Mouse (Mus musculus): Measurements from ENCODE around the gene Pdk4. TPM values are rescaled to one million over a fixed set of nuclear protein-coding genes. Genes with fewer than 3 reads are reported as not detected.

The Pdk4 gene
- 13.0 TPM for polyA plus RNA-seq (2014; fragmentation: Illumina TruSeq; extraction: RNeasy Lipid Tissue Mini Kit (QIAGEN cat#74804); ENCODE audit: insufficient read depth, low read depth, low replicate concordance)

DNA sequence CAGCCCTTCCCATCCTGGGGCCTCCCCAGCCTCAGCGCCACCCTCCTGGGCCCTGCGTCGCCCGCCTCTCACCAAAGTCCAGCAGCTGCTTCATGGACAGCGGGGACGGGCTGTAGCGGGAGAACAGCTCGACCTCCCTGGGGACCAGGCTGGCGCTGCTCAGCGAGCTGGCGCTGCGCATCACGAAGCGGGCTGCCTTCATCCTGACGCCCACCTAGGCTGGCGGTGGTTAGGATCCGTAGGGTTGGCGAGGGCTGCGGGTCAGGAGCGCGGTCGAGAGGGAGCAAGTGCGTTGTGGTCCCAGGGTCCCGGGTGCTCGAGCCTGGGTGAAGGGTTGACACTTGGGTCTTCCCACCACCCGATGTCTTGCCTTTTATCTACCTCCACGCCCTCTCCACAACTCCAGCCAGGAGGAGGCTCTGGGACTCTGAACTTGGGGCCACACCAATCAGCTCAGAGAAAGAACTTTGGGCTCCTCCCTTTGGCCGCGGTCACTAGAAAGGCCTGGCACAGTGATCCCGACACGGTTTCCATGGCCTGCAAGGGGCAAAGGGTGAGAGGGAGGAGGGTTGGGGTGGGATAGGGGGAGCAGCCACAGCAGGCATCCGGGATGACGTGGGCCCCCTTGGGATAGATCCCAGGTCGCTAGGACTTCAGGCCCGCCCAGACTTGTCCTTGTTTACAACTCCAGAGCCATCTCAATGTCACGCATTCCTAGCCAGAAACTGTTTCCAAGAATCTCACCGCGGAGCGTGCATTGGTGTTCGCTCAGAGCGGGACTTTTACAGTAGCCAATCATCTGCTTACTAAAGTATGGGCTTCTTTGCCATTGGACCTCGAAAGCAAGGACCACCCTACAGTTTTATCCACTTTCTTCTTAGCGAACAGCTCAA lies at the start of gene Pdk4:
Gene Pdk4 (minus strand): TSS at position 349 of the 893 bp plus-strand sequence.

Other genes starting within 250 kb of the Pdk4 start
- 61.4 TPM for gene Pon3, start 240.0 kb downstream of the Pdk4 start, polyA plus RNA-seq (2014; fragmentation: Illumina TruSeq; extraction: RNeasy Lipid Tissue Mini Kit (QIAGEN cat#74804); ENCODE audit: insufficient read depth, low read depth, low replicate concordance)
- gene Pon2, start 197.9 kb downstream of the Pdk4 start, polyA plus RNA-seq (2014; fragmentation: Illumina TruSeq; extraction: RNeasy Lipid Tissue Mini Kit (QIAGEN cat#74804); ENCODE audit: insufficient read depth, low read depth, low replicate concordance): 65.0 TPM
- gene Asb4, start 112.9 kb downstream of the Pdk4 start, polyA plus RNA-seq (2014; fragmentation: Illumina TruSeq; extraction: RNeasy Lipid Tissue Mini Kit (QIAGEN cat#74804); ENCODE audit: insufficient read depth, low read depth, low replicate concordance): 0.29 TPM
- gene Dync1i1, start 229.3 kb upstream of the Pdk4 start, polyA plus RNA-seq (2014; fragmentation: Illumina TruSeq; extraction: RNeasy Lipid Tissue Mini Kit (QIAGEN cat#74804); ENCODE audit: insufficient read depth, low read depth, low replicate concordance): 0.12 TPM

Data from lung, adult 10 weeks (tissue).